Mouse (Mus musculus): ENCODE data around the gene Nr1h4.

- TF ChIP-seq POLR2A (IDR thresholded peaks at IDR 0.05; ENCODE audit: low read depth, low read length) (no peak), CTCF (IDR thresholded peaks at IDR 0.05; ENCODE audit: extremely low read depth, insufficient read length, insufficient replicate concordance, low read depth, low read length) (no peak)
Measured at GRCm38 (mm10) chr10:89444381-89444780, 89.0 kb downstream of the Nr1h4 start.

Data from small intestine, adult 2 months (tissue).